Mouse (Mus musculus): ENCODE results near the gene Dst.

GRCm38 (mm10) chr1:34200791-34201190 lies 292.8 kb downstream of the Dst start:
- no peak for TF ChIP-seq EP300 (IDR thresholded peaks at IDR 0.05; ENCODE audit: insufficient read depth, low read depth, low read length)
- no peak for TF ChIP-seq CTCF (IDR thresholded peaks at IDR 0.05)
